Mouse (Mus musculus): ENCODE measurements around the gene Gm8909.
"Not testable (repeated sequence)": the region's sequence is repeated elsewhere in the genome, so short reads cannot be mapped to it uniquely, and the experiment has no call there.

DNA sequence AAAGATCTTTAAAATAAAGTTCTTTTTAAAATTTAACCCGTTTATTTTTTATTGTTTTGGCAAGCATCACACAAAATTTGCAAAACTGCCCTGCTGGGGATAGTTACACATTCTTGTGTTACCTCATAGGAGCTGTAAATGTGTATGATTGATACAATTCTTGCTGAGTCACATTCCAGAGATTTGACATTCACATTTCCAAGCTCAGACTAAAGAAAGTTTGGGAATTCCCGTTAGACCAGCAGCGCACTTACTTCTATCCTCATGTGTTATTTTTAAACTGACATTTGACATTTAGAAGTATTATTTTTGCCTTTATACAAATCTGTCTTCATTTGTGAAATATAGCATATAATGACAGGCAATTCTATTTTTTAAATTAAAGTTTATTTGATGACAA, 44.2 kb downstream of the Gm8909 start:
- TF ChIP-seq CTCF, EP300 (IDR thresholded peaks at IDR 0.05): not testable (repeated sequence)
